Mouse (Mus musculus) adrenal gland, postnatal 4 days (tissue): Measurements from ENCODE around the gene Aanat. TPM values are rescaled to one million over a fixed set of nuclear protein-coding genes. Genes with fewer than 3 reads are reported as not detected.
"Not testable (repeated sequence)": the region's sequence is repeated elsewhere in the genome, so short reads cannot be mapped to it uniquely, and the experiment has no call there.

Experiments used
- DNase-seq, 2 experiments: peaks; one replicate each; pipeline ENCODE4 v3.0.0; 2021 to 2022; ENCODE audit warnings: low spot score in 2 of 2, mixed read lengths in 2 of 2
- total RNA-seq, 2 experiments: library from RNA; stranded (reverse); gene quantifications; 2 replicates each; pipeline ENCODE4 v1.2.3; 2021

The Aanat gene
- total RNA-seq, 2 experiments from 2014 or later, result not detected

- no peak for DNase-seq
Measured at GRCm38 (mm10) chr11:116609965-116610630, 23.9 kb downstream of the Aanat start.

- DNase-seq, result not testable (repeated sequence)
Measured at GRCm38 (mm10) chr11:116611168-116611567, 24.9 kb downstream of the Aanat start.

GRCm38 (mm10) chr11:116611883-116612282 is 25.7 kb downstream of the Aanat start:
- DNase-seq, result no peak

- DNase-seq, result no peak
Measured at GRCm38 (mm10) chr11:116612554-116612953, 26.3 kb downstream of the Aanat start.

- no peak for DNase-seq
Measured at GRCm38 (mm10) chr11:116613234-116613633, 27.0 kb downstream of the Aanat start.

- no peak for DNase-seq
Measured at GRCm38 (mm10) chr11:116615735-116616437, 29.7 kb downstream of the Aanat start.

- no peak for DNase-seq
Measured at GRCm38 (mm10) chr11:116616438-116617118, 30.3 kb downstream of the Aanat start.

- DNase-seq, result no peak
Measured at GRCm38 (mm10) chr11:116617641-116618040, 31.4 kb downstream of the Aanat start.

GRCm38 (mm10) chr11:116618666-116619065 is 32.4 kb downstream of the Aanat start:
- no peak for DNase-seq

GRCm38 (mm10) chr11:116619156-116619555 is 32.9 kb downstream of the Aanat start:
- DNase-seq, result no peak

GRCm38 (mm10) chr11:116619561-116619960 is 33.3 kb downstream of the Aanat start:
- no peak for DNase-seq

- no peak for DNase-seq
Measured at GRCm38 (mm10) chr11:116620073-116620472, 33.8 kb downstream of the Aanat start.

- no peak for DNase-seq
Measured at GRCm38 (mm10) chr11:116620559-116621253, 34.5 kb downstream of the Aanat start.

- DNase-seq, result peak; percentile 35 to 71
Measured at GRCm38 (mm10) chr11:116621258-116621704, 35.0 kb downstream of the Aanat start.

GRCm38 (mm10) chr11:116623281-116624124 is 37.3 kb downstream of the Aanat start:
- DNase-seq, result no peak

GRCm38 (mm10) chr11:116624131-116624832 is 38.0 kb downstream of the Aanat start:
- peak; percentile 66 to 80 for DNase-seq

GRCm38 (mm10) chr11:116625081-116626000 is 39.1 kb downstream of the Aanat start:
- DNase-seq, result no peak

GRCm38 (mm10) chr11:116626299-116627071 is 40.3 kb downstream of the Aanat start, which contains the start of gene Rhbdf2:
Rhbdf2 (minus strand) TSS chr11:116627019.
- no peak for DNase-seq
